Mouse (Mus musculus): ENCODE measurements around the gene Catsperz.

The Catsperz gene

GRCm38 (mm10) chr19:6922901-6923735, 2.1 kb downstream of the Catsperz start:
- no peak for DNase-seq

- peak; percentile 100 for DNase-seq
Measured at GRCm38 (mm10) chr19:6921647-6922567, 3.3 kb downstream of the Catsperz start, which contains the start of gene Esrra. Gene Esrra (minus strand): TSS chr19:6921813.

GRCm38 (mm10) chr19:6920741-6921636, 4.2 kb downstream of the Catsperz start:
- peak in 1 of 2 experiments; percentile 65 for DNase-seq

GRCm38 (mm10) chr19:6919876-6920740, 5.1 kb downstream of the Catsperz start:
- DNase-seq = peak; percentile 56 to 79

- no peak for DNase-seq
Measured at GRCm38 (mm10) chr19:6919431-6919830, 5.7 kb downstream of the Catsperz start.

- DNase-seq = no peak
Measured at GRCm38 (mm10) chr19:6918321-6918720, 6.9 kb downstream of the Catsperz start.

GRCm38 (mm10) chr19:6916496-6916895, 8.7 kb downstream of the Catsperz start:
- DNase-seq = no peak

GRCm38 (mm10) chr19:6915276-6915675, 9.9 kb downstream of the Catsperz start:
- DNase-seq = no peak

GRCm38 (mm10) chr19:6914540-6914939, 10.6 kb downstream of the Catsperz start:
- DNase-seq = no peak

- peak; percentile 17 to 67 for DNase-seq
Measured at GRCm38 (mm10) chr19:6913991-6914390, 11.2 kb downstream of the Catsperz start.

- DNase-seq = no peak
Measured at GRCm38 (mm10) chr19:6913036-6913435, 12.1 kb downstream of the Catsperz start.

- DNase-seq = no peak
Measured at GRCm38 (mm10) chr19:6912205-6912970, 12.8 kb downstream of the Catsperz start.

GRCm38 (mm10) chr19:6911101-6912074, 13.8 kb downstream of the Catsperz start:
- no peak for DNase-seq

GRCm38 (mm10) chr19:6910306-6910705, 14.9 kb downstream of the Catsperz start:
- peak; percentile 60 to 78 for DNase-seq

GRCm38 (mm10) chr19:6909507-6910289, 15.5 kb downstream of the Catsperz start, which contains the start of the genes Trmt112 and Prdx5:
Gene Trmt112 (plus strand): TSS chr19:6909698.
Gene Prdx5 (minus strand): TSS chr19:6910106.
- DNase-seq = peak; percentile 92 to 96

- DNase-seq = no peak
Measured at GRCm38 (mm10) chr19:6909021-6909420, 16.2 kb downstream of the Catsperz start.

GRCm38 (mm10) chr19:6907811-6908540, 17.2 kb downstream of the Catsperz start:
- peak in 1 of 2 experiments; percentile 19 for DNase-seq

- no peak for DNase-seq
Measured at GRCm38 (mm10) chr19:6907094-6907493, 18.1 kb downstream of the Catsperz start.
